Mouse (Mus musculus) adrenal gland, postnatal 4 days (tissue): Measurements from ENCODE around the gene Trpc1. TPM values are rescaled to one million over a fixed set of nuclear protein-coding genes. Genes with fewer than 3 reads are reported as not detected.

Source experiments
- total RNA-seq, 2 experiments: library from RNA; stranded (reverse); gene quantifications; 2 replicates each; pipeline ENCODE4 v1.2.3; 2021

Trpc1 gene
- total RNA-seq, 2 experiments from 2014 or later: 6.0 to 6.6 TPM

Other genes with a start within 250 kb of the Trpc1 start
- gene U2surp, start 238.4 kb downstream of the Trpc1 start, total RNA-seq: 10 to 100 TPM; 74.0 to 80.8 TPM
- 10 to 100 TPM in 1 of 2 experiments, 1 to 10 TPM in 1; 3.9 to 14.4 TPM for gene Paqr9, start 190.7 kb downstream of the Trpc1 start, total RNA-seq
- gene Pcolce2, start 112.8 kb downstream of the Trpc1 start, total RNA-seq: 1 to 10 TPM; 1.8 to 2.3 TPM
- gene Pls1, start 94.9 kb upstream of the Trpc1 start, total RNA-seq: 1 to 10 TPM; 8.2 to 9.9 TPM
- gene Atr, start 107.2 kb upstream of the Trpc1 start, total RNA-seq: 10 to 100 TPM; 21.9 to 24.3 TPM
- 10 to 100 TPM; 33.6 to 36.6 TPM for gene Xrn1, start 204.4 kb upstream of the Trpc1 start, total RNA-seq